Mouse (Mus musculus): ENCODE results near the gene Adra1b.

DNA sequence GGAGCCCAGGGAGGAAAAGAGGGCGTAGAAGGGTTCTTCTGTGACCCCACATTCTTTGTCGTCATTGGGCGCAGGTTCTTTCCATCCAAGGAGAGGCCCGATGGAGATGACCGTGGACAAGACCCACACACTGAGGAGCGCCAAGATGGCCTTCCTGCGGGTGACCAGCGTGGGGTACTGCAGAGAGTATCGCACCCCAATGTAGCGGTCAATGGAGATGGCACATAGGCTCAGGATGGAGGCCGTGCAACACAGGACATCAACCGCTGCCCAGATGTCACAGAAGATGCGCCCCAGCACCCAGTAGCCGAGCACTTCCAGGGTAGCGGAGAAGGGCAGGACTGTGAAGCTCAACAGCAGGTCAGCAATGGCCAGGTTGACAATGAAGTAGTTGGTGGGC is 65.6 kb downstream of the Adra1b start:
- TF ChIP-seq POLR2A (IDR thresholded peaks at IDR 0.05; ENCODE audit: low read depth, low read length) = no peak
- no peak for TF ChIP-seq CTCF (conservative IDR thresholded peaks at IDR 0.05; ENCODE audit: insufficient read depth, insufficient read length, low read depth, low read length)
